Mouse (Mus musculus) heart, adult 2 months (tissue): ENCODE measurements around the gene Ercc1. TPM values are rescaled to one million over a fixed set of nuclear protein-coding genes. Genes with fewer than 3 reads are reported as not detected.

Experiments
- DNase-seq, 2 experiments: peaks; one replicate each; pipeline ENCODE4 v3.0.0; 2021
- H3K27ac ChIP-seq: fragments of 200-600 bp; 2 replicates; pipeline ENCODE4 v1.8.1; 2022
- H3K27me3 ChIP-seq: fragments of 200-500 bp; 2 replicates; pipeline ENCODE4 v1.6.1; 2012; ENCODE audit warnings: mild to moderate bottlenecking, low read length, inconsistent platforms, mixed read lengths; ENCODE audit not compliant: control insufficient read depth, insufficient read depth
- H3K36me3 ChIP-seq: fragments of 200-500 bp; 2 replicates; pipeline ENCODE4 v1.6.1; 2012; ENCODE audit warnings: low read length, inconsistent platforms; ENCODE audit not compliant: control insufficient read depth, insufficient read depth
- H3K4me1 ChIP-seq: fragments of 200-500 bp; 2 replicates; pipeline ENCODE4 v1.6.1; 2011; ENCODE audit warnings: low read length; ENCODE audit not compliant: control insufficient read depth, insufficient read depth
- H3K4me3 ChIP-seq: fragments of 200-600 bp; 2 replicates; pipeline ENCODE4 v1.8.1; 2022
- H3K79me2 ChIP-seq: fragments of 200-500 bp; replicated peaks from 2 replicates; pipeline ENCODE4 v1.6.1; 2012; ENCODE audit warnings: mild to moderate bottlenecking, inconsistent platforms, low read length, moderate library complexity, mixed read lengths; ENCODE audit not compliant: control insufficient read depth, insufficient read depth
- H3K9ac ChIP-seq: fragments of 200-500 bp; 2 replicates; pipeline ENCODE4 v1.6.1; 2012; ENCODE audit warnings: low read depth, mild to moderate bottlenecking, control low read depth, inconsistent platforms, low read length, mixed read lengths
- CTCF ChIP-seq: fragments of 200-600 bp; IDR thresholded peaks from 2 replicates; pipeline ENCODE4 v1.8.1; 2022; ENCODE audit warnings: antibody characterized with exemption, mild to moderate bottlenecking, moderate library complexity
- EP300 ChIP-seq: fragments of 200-500 bp; IDR thresholded peaks from 2 replicates; pipeline ENCODE4 v1.6.1; 2011; ENCODE audit warnings: low read depth, low read length, control low read depth; ENCODE audit not compliant: insufficient read depth
- POLR2A ChIP-seq: fragments of 200-500 bp; IDR thresholded peaks from 2 replicates; pipeline ENCODE4 v1.6.1; 2011; ENCODE audit warnings: mild to moderate bottlenecking, low read depth, low read length, control low read depth; ENCODE audit not compliant: insufficient read depth
- WGBS: fragments of 180-500 bp; shearing (Covaris S2); methylation state at CpG from one replicate; pipeline ENCODE4 v1.1.7; 2018; 5-methylcytosine and 5-hydroxymethylcytosine counted together
- intact Hi-C: fragments of 180-260 bp; cut with DNase I; formaldehyde crosslinking; loops from one replicate; pipeline ENCODE4 v1.15.1; 2025
- microRNA-seq, 2 experiments: library from miRNA; unstranded; fragments of <30 nt; microRNA quantifications; one replicate each; pipeline ENCODE4 v1.2.0; 2021
- polyA plus RNA-seq: library from polyadenylated mRNA; depleted of rRNA; stranded (reverse); fragments of >200 nt; gene quantifications from 2 replicates; pipeline ENCODE4 v1.2.3, GENCODE M21; 2012; rRNA removed
- total RNA-seq, 2 experiments: library from RNA; stranded (reverse); gene quantifications; 2 replicates each; pipeline ENCODE4 v1.2.3; 2021

The Ercc1 gene
- total and polyA plus RNA-seq, 3 experiments: 46.8 to 48.6 (median 47.1) TPM

DNA sequence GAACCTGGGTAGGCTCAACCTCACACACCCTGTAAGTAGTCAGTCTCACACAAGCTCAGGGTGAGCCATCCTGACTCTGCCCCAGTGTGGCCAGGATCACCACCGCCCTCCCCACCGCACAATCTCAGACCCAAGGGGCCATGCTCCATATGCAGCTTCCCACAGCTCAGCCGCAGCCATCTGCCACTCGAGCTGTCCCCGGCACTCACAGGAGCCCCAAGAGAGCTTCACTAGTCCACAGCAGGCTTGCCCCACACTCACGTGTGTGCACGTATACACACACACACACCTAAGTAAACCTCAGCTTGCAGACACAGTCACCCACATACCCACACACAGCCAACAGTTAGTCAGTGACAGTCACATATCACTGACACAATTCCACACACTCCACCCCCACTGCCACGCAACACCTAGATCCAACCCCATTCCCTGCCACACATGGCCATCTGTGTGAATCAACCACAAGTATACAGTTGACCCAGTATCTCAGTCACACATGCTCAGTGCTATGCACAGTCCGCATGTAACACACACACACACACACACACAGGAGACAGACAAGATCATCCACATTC is 58.0 kb downstream of the Ercc1 start:
- no peak overlapping the region for H3K27ac ChIP-seq
- H3K9ac ChIP-seq: no peak overlapping the region
- H3K4me1 ChIP-seq: no peaks in the 10 kb centered on the region; the same call in 1 of the 2 replicates
- intact Hi-C loops: loop anchor here (5.0 kb wide), 1 partner anchor 300 kb away; no protein-coding TSS in a partner anchor
- no peak overlapping the region for H3K4me3 ChIP-seq
- peaks cover 7% of the 10 kb centered on the region for H3K27me3 ChIP-seq
- WGBS: 82% methylated on average over 9 of the region's 9 CpGs
- TF ChIP-seq CTCF (no peak), POLR2A (no peak)
- H3K79me2 ChIP-seq: no peaks in the 10 kb centered on the region
- no peaks in the 10 kb centered on the region for H3K36me3 ChIP-seq
- DNase-seq: no peak

DNA sequence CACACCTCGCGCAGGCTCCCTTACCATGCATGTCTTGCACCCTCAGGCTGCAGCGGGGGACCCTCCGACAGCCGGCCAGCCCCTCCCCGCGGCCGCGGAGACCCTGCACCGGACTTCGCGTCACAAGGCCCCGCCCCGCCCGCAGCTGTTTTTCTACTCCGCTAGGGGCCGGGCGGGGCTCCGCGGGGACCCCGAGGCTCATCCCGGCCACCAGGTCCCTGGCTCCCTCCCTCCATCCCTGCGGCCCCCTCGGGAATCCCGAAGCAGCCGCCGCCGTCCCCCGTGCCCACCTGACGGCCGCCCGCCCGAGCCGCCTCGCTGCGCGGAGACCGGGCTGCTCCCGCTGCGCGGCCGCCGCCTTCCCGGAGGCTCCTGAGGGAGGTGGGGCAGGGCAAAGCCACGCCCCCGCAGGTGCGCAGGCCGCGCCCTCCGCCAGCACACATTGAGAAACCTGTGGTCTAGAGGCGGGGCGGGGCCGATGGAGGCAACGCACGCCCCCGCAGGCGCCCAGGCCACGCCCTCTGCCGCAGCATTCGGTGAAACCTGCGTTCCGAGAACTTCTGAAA is 59.2 kb downstream of the Ercc1 start, which contains the start of gene Klc3:
Klc3 (minus strand) TSS at position 374 of the 566 bp plus-strand sequence.
- Histone ChIP-seq H3K79me2 (no peaks in the 10 kb centered on the region), H3K27ac (no peak within 1 kb of the TSS), H3K27me3 (peaks cover 7% of the 10 kb centered on the region), H3K4me1 (no peaks in the 10 kb centered on the region; the same call in 1 of the 2 replicates), H3K36me3 (no peaks in the 10 kb centered on the region), H3K9ac (peak within 1 kb of the TSS; percentile 56), H3K4me3 (peak within 1 kb of the TSS; percentile 53)
- intact Hi-C loops: loop anchor here (5.0 kb wide), 1 partner anchor 298 kb away; no protein-coding TSS in a partner anchor
- TF ChIP-seq CTCF (no peak), EP300 (no peak), POLR2A (no peak)
- peak; percentile 61 to 71 for DNase-seq
- 1% methylated on average over 61 of the region's 62 CpGs for WGBS

DNA sequence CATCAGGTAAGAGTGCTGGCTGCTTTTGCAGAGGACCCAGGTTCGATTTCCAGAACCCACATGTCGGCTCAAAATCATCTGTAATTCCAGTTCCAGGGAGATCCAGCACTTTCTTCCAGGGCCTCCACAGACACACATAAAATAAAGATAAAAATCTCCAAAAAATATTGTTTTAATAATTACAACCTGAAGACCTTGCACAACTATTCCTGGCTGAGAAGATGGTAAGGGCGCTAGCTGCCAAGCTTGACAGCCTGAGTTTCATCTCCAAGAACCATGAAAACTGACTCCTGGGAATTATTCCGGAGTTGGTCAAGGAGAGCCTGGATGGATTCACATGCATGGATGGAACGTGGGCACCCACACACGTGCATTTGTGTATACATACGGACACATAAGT is 59.9 kb downstream of the Ercc1 start, which contains the start of gene Ckm:
Ckm (plus strand) TSS at position 301 of the 400 bp plus-strand sequence.
- TF ChIP-seq POLR2A (no peak), CTCF (no peak), EP300 (no peak)
- no peak for DNase-seq
- intact Hi-C loops: loop anchor here (5.0 kb wide), 1 partner anchor 298 kb away; no protein-coding TSS in a partner anchor
- Histone ChIP-seq H3K4me1 (no peaks in the 10 kb centered on the region; the same call in 1 of the 2 replicates), H3K27ac (no peak within 1 kb of the TSS), H3K36me3 (no peaks in the 10 kb centered on the region), H3K27me3 (peaks cover 7% of the 10 kb centered on the region), H3K4me3 (peak within 1 kb of the TSS; percentile 53), H3K79me2 (no peaks in the 10 kb centered on the region), H3K9ac (peak within 1 kb of the TSS; percentile 56)
- WGBS: 54% methylated on average over 7 of the region's 7 CpGs

DNA sequence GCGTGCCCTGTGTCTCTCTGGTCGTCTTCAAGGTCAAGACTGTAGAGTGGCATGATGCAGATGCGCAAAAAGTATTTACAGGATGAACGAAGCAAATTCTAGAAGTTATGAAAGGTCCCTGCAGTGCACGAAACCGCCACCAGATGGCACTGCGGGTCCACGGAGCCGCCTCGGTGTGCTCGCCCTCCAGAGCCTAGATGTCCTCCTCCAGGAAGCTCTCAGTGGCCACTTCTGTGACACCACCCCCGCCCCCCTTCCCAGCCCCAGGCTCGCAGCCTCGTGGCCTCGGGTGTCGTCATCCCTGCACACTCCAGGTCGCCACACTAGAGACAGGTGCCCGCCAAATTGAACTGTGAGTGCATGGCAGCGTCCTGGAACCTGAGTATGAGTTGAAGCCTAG is 60.8 kb downstream of the Ercc1 start:
- intact Hi-C loops: loop anchor here (1.0 kb wide), 1 partner anchor 214 kb away; no protein-coding TSS in a partner anchor
- Histone ChIP-seq H3K27ac (no peak overlapping the region), H3K4me1 (peaks cover 2% of the 10 kb centered on the region), H3K27me3 (peaks cover 7% of the 10 kb centered on the region), H3K79me2 (no peaks in the 10 kb centered on the region), H3K4me3 (no peak overlapping the region), H3K36me3 (no peaks in the 10 kb centered on the region), H3K9ac (no peak overlapping the region)
- TF ChIP-seq EP300 (peak; percentile 81; the same call in 1 of the 2 replicates), CTCF (peak; percentile 99), POLR2A (no peak)
- 4% methylated on average over 19 of the region's 19 CpGs for WGBS
- DNase-seq: peak; percentile 78 to 91

Small RNAs within 50 kb of the gene (microRNA-seq; reads per million reads assigned to microRNA genes)
- 0 reads per million in 2 experiments for gene Mir343

Other genes with a start within 250 kb of the Ercc1 start
- not detected for gene Gm4969, start 226.4 kb upstream of the Ercc1 start, total RNA-seq
- 0.09 TPM in 1 of 2 replicates, not detected in the other for gene Gm4969, start 226.4 kb upstream of the Ercc1 start, polyA plus RNA-seq
- 1 to 10 TPM; 4.5 to 5.2 TPM for gene Fbxo46, start 224.9 kb upstream of the Ercc1 start, total RNA-seq
- 3.3 and 5.4 TPM in 2 replicates for gene Fbxo46, start 224.9 kb upstream of the Ercc1 start, polyA plus RNA-seq
- gene Qpctl, start 195.5 kb upstream of the Ercc1 start, total RNA-seq: 1 to 10 TPM; 3.8 to 4.6 TPM
- gene Qpctl, start 195.5 kb upstream of the Ercc1 start, polyA plus RNA-seq: 5.3 and 6.3 TPM in 2 replicates
- gene Snrpd2, start 195.1 kb upstream of the Ercc1 start, total RNA-seq: 10 to 100 TPM; 58.7 to 68.7 TPM
- 28.6 and 34.7 TPM in 2 replicates for gene Snrpd2, start 195.1 kb upstream of the Ercc1 start, polyA plus RNA-seq
- under 1 TPM in 1 of 2 experiments, not detected in 1; 0.16 TPM for gene Gipr, start 178.7 kb upstream of the Ercc1 start, total RNA-seq
- gene Gipr, start 178.7 kb upstream of the Ercc1 start, polyA plus RNA-seq: 2.5 and 3.0 TPM in 2 replicates
- 10 to 100 TPM; 35.6 to 38.7 TPM for gene Eml2, start 168.4 kb upstream of the Ercc1 start, total RNA-seq
- 37.3 and 38.8 TPM in 2 replicates for gene Eml2, start 168.4 kb upstream of the Ercc1 start, polyA plus RNA-seq
- 1 to 10 TPM; 6.8 to 7.2 TPM for gene Gpr4, start 132.2 kb upstream of the Ercc1 start, total RNA-seq
- 17.1 and 22.0 TPM in 2 replicates for gene Gpr4, start 132.2 kb upstream of the Ercc1 start, polyA plus RNA-seq
- 10 to 100 TPM; 59.9 to 66.0 TPM for gene Opa3, start 116.4 kb upstream of the Ercc1 start, total RNA-seq
- 64.6 and 91.3 TPM in 2 replicates for gene Opa3, start 116.4 kb upstream of the Ercc1 start, polyA plus RNA-seq
- 10 to 100 TPM; 25.1 to 30.8 TPM for gene Vasp, start 73.0 kb upstream of the Ercc1 start, total RNA-seq
- gene Vasp, start 73.0 kb upstream of the Ercc1 start, polyA plus RNA-seq: 43.3 and 51.5 TPM in 2 replicates
- gene Ppm1n, start 64.7 kb upstream of the Ercc1 start, total RNA-seq: under 1 TPM in 1 of 2 experiments, not detected in 1; 0.21 TPM
- gene Ppm1n, start 64.7 kb upstream of the Ercc1 start, polyA plus RNA-seq: 0.09 and 0.33 TPM in 2 replicates
- 100 to 1,000 TPM; 114 to 136 TPM for gene Rtn2, start 62.2 kb upstream of the Ercc1 start, total RNA-seq
- gene Rtn2, start 62.2 kb upstream of the Ercc1 start, polyA plus RNA-seq: 273 and 340 TPM in 2 replicates
- gene Fosb, start 34.7 kb upstream of the Ercc1 start, total RNA-seq: 1 to 10 TPM in 1 of 2 experiments, under 1 TPM in 1; 0.89 to 1.1 TPM
- 0.94 and 1.1 TPM in 2 replicates for gene Fosb, start 34.7 kb upstream of the Ercc1 start, polyA plus RNA-seq
- gene Cd3eap, start 14.7 kb downstream of the Ercc1 start, total RNA-seq: 1 to 10 TPM; 9.3 to 9.7 TPM
- 4.4 and 4.7 TPM in 2 replicates for gene Cd3eap, start 14.7 kb downstream of the Ercc1 start, polyA plus RNA-seq
- 10 to 100 TPM; 43.9 to 45.1 TPM for gene Ppp1r13l, start 15.0 kb downstream of the Ercc1 start, total RNA-seq
- gene Ppp1r13l, start 15.0 kb downstream of the Ercc1 start, polyA plus RNA-seq: 23.5 and 30.1 TPM in 2 replicates
- 10 to 100 TPM; 10.9 to 11.6 TPM for gene Ercc2, start 37.2 kb downstream of the Ercc1 start, total RNA-seq
- 22.6 and 24.8 TPM in 2 replicates for gene Ercc2, start 37.2 kb downstream of the Ercc1 start, polyA plus RNA-seq
- gene Klc3, start 59.3 kb downstream of the Ercc1 start, total RNA-seq: under 1 TPM; 0.21 to 0.25 TPM
- 0.29 and 0.59 TPM in 2 replicates for gene Klc3, start 59.3 kb downstream of the Ercc1 start, polyA plus RNA-seq
- gene Ckm, start 60.0 kb downstream of the Ercc1 start, total RNA-seq: 1,000 to 10,000 TPM; 3,482 to 3,985 TPM
- 7,008 and 7,255 TPM in 2 replicates for gene Ckm, start 60.0 kb downstream of the Ercc1 start, polyA plus RNA-seq
- gene Mark4, start 114.0 kb downstream of the Ercc1 start, total RNA-seq: 10 to 100 TPM; 22.4 to 27.2 TPM
- gene Mark4, start 114.0 kb downstream of the Ercc1 start, polyA plus RNA-seq: 11.1 and 11.8 TPM in 2 replicates
- gene Exoc3l2, start 118.6 kb downstream of the Ercc1 start, total RNA-seq: 1 to 10 TPM in 1 of 2 experiments, under 1 TPM in 1; 0.80 to 1.2 TPM
- gene Exoc3l2, start 118.6 kb downstream of the Ercc1 start, polyA plus RNA-seq: 1.5 and 1.7 TPM in 2 replicates
- 1 to 10 TPM; 2.2 to 2.5 TPM for gene Bloc1s3, start 163.6 kb downstream of the Ercc1 start, total RNA-seq
- 3.9 and 5.4 TPM in 2 replicates for gene Bloc1s3, start 163.6 kb downstream of the Ercc1 start, polyA plus RNA-seq
- gene Trappc6a, start 163.6 kb downstream of the Ercc1 start, total RNA-seq: 10 to 100 TPM; 32.2 to 33.5 TPM
- 32.9 and 45.0 TPM in 2 replicates for gene Trappc6a, start 163.6 kb downstream of the Ercc1 start, polyA plus RNA-seq
- gene Nkpd1, start 173.1 kb downstream of the Ercc1 start, total RNA-seq: not detected
- gene Nkpd1, start 173.1 kb downstream of the Ercc1 start, polyA plus RNA-seq: 0.06 TPM in 1 of 2 replicates, not detected in the other
- 10 to 100 TPM; 58.0 to 69.5 TPM for gene Ppp1r37, start 218.3 kb downstream of the Ercc1 start, total RNA-seq
- gene Ppp1r37, start 218.3 kb downstream of the Ercc1 start, polyA plus RNA-seq: 56.0 and 66.4 TPM in 2 replicates
- gene Zfp296, start 232.5 kb downstream of the Ercc1 start, total RNA-seq: under 1 TPM; 0.42 to 0.43 TPM
- 0.82 and 1.0 TPM in 2 replicates for gene Zfp296, start 232.5 kb downstream of the Ercc1 start, polyA plus RNA-seq
- gene Gemin7, start 232.8 kb downstream of the Ercc1 start, total RNA-seq: 10 to 100 TPM; 48.5 to 48.6 TPM
- 75.2 and 87.3 TPM in 2 replicates for gene Gemin7, start 232.8 kb downstream of the Ercc1 start, polyA plus RNA-seq